Mouse (Mus musculus): ENCODE data around the gene Ciao2a. TPM values are rescaled to one million over a fixed set of nuclear protein-coding genes. Genes with fewer than 3 reads are reported as not detected.
A peak's percentile ranks its signal among the peaks of the same experiment; 100 is the strongest.

The Ciao2a gene
- polyA plus RNA-seq, 1 experiment from 2014 or later: 61.0 TPM

- no peak overlapping the region for H3K4me2 ChIP-seq (ENCODE audit: low read length)
- H3K27ac ChIP-seq (ENCODE audit: low read length): no peak overlapping the region
- H3K27me3 ChIP-seq (ENCODE audit: control insufficient read depth, insufficient read depth, low read depth, low read length): no peaks in the 10 kb centered on the region
- ATAC-seq: no peak
- no peaks in the 10 kb centered on the region for H3K4me1 ChIP-seq (ENCODE audit: control insufficient read depth, insufficient read depth, low read length)
- no peak overlapping the region for H3K9ac ChIP-seq (ENCODE audit: low read depth, low read length)
- H3K36me3 ChIP-seq (ENCODE audit: control insufficient read depth, insufficient read depth, low read length): no peaks in the 10 kb centered on the region
- no peak overlapping the region for H3K4me3 ChIP-seq (ENCODE audit: low read depth, low read length)
- no peaks in the 10 kb centered on the region for H3K9me3 ChIP-seq (replicated peaks; ENCODE audit: control insufficient read depth, low read length, poor library complexity, severe bottlenecking)
These were observed 19.7 kb downstream of the Ciao2a start for GRCm38 (mm10) chr9:66146141-66146540.

DNA sequence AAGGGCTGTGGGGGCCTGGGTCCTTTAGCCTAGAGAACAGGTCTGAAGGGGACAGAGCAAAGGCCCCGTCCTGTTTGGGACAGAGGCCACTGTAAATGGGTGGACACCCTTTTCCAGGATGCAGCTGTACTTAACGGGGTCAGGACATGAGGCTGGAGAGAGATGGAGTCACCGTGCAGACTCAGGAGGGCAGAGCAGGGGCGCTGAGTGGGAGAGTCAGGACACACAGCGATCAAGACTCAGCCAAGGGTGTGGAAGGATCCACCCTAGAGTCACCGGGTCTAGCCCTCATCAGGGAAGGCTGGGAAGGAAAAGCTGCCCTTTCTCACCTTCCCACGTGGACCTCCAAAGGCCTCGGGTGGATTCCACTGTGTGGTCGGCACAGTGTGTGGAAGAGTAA lies 25.6 kb downstream of the Ciao2a start:
- Histone ChIP-seq H3K27ac (ENCODE audit: low read length) (no peak overlapping the region), H3K4me1 (ENCODE audit: control insufficient read depth, insufficient read depth, low read length) (no peaks in the 10 kb centered on the region), H3K9ac (ENCODE audit: low read depth, low read length) (no peak overlapping the region), H3K27me3 (ENCODE audit: control insufficient read depth, insufficient read depth, low read depth, low read length) (peaks cover 2% of the 10 kb centered on the region; the same call in 1 of the 2 replicates), H3K36me3 (ENCODE audit: control insufficient read depth, insufficient read depth, low read length) (no peaks in the 10 kb centered on the region), H3K4me3 (ENCODE audit: low read depth, low read length) (no peak overlapping the region), H3K4me2 (ENCODE audit: low read length) (no peak overlapping the region), H3K9me3 (replicated peaks; ENCODE audit: control insufficient read depth, low read length, poor library complexity, severe bottlenecking) (no peaks in the 10 kb centered on the region)
- 68% methylated on average over 9 of the region's 9 CpGs for WGBS
- no peak for ATAC-seq

GRCm38 (mm10) chr9:66153594-66153993 lies 27.2 kb downstream of the Ciao2a start:
- 91% methylated on average over 6 of the region's 6 CpGs for WGBS
- no peaks in the 10 kb centered on the region for H3K36me3 ChIP-seq (ENCODE audit: control insufficient read depth, insufficient read depth, low read length)
- H3K4me1 ChIP-seq (ENCODE audit: control insufficient read depth, insufficient read depth, low read length): no peaks in the 10 kb centered on the region
- ATAC-seq: no peak
- H3K27me3 ChIP-seq (ENCODE audit: control insufficient read depth, insufficient read depth, low read depth, low read length): peaks cover 11% of the 10 kb centered on the region; the same call in 1 of the 2 replicates
- no peak overlapping the region for H3K9ac ChIP-seq (ENCODE audit: low read depth, low read length)
- no peak overlapping the region for H3K4me2 ChIP-seq (ENCODE audit: low read length)
- no peak overlapping the region for H3K4me3 ChIP-seq (ENCODE audit: low read depth, low read length)
- no peaks in the 10 kb centered on the region for H3K9me3 ChIP-seq (replicated peaks; ENCODE audit: control insufficient read depth, low read length, poor library complexity, severe bottlenecking)
- H3K27ac ChIP-seq (ENCODE audit: low read length): no peak overlapping the region

GRCm38 (mm10) chr9:66154013-66154412 lies 27.6 kb downstream of the Ciao2a start:
- Histone ChIP-seq H3K9me3 (replicated peaks; ENCODE audit: control insufficient read depth, low read length, poor library complexity, severe bottlenecking) (no peaks in the 10 kb centered on the region), H3K4me2 (ENCODE audit: low read length) (no peak overlapping the region), H3K4me3 (ENCODE audit: low read depth, low read length) (no peak overlapping the region), H3K36me3 (ENCODE audit: control insufficient read depth, insufficient read depth, low read length) (no peaks in the 10 kb centered on the region), H3K27ac (ENCODE audit: low read length) (no peak overlapping the region), H3K4me1 (ENCODE audit: control insufficient read depth, insufficient read depth, low read length) (no peaks in the 10 kb centered on the region), H3K9ac (ENCODE audit: low read depth, low read length) (no peak overlapping the region), H3K27me3 (ENCODE audit: control insufficient read depth, insufficient read depth, low read depth, low read length) (peaks cover 13% of the 10 kb centered on the region; the same call in 1 of the 2 replicates)
- 93% methylated on average over 9 of the region's 9 CpGs for WGBS
- no peak for ATAC-seq

DNA sequence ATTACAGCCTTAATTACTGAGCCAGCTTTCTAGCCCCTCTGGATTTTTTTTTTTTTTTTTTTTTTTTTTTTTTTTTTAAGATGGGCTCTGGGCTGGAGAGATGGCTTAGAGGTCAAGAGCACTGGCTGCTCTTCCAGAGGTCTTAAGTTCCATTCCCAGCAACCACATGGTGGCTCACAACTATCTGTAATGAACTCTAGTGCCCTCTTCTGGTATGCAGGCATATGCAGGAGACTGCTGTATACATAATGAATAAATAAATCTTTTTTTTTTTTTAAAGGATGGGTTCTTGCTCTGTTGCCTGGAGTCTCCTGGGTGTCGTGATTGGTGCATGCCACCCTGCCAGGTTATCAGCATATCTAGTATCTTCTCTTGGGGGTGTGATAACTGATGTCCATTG lies 29.1 kb downstream of the Ciao2a start:
- Histone ChIP-seq H3K36me3 (ENCODE audit: control insufficient read depth, insufficient read depth, low read length) (no peaks in the 10 kb centered on the region), H3K4me1 (ENCODE audit: control insufficient read depth, insufficient read depth, low read length) (no peaks in the 10 kb centered on the region), H3K4me3 (ENCODE audit: low read depth, low read length) (no peak overlapping the region), H3K27me3 (ENCODE audit: control insufficient read depth, insufficient read depth, low read depth, low read length) (peaks cover 13% of the 10 kb centered on the region; the same call in 1 of the 2 replicates), H3K9me3 (replicated peaks; ENCODE audit: control insufficient read depth, low read length, poor library complexity, severe bottlenecking) (no peaks in the 10 kb centered on the region), H3K27ac (ENCODE audit: low read length) (no peak overlapping the region), H3K9ac (ENCODE audit: low read depth, low read length) (no peak overlapping the region), H3K4me2 (ENCODE audit: low read length) (no peak overlapping the region)
- WGBS: 96% methylated on average over 1 of the region's 1 CpGs
- ATAC-seq: no peak

DNA sequence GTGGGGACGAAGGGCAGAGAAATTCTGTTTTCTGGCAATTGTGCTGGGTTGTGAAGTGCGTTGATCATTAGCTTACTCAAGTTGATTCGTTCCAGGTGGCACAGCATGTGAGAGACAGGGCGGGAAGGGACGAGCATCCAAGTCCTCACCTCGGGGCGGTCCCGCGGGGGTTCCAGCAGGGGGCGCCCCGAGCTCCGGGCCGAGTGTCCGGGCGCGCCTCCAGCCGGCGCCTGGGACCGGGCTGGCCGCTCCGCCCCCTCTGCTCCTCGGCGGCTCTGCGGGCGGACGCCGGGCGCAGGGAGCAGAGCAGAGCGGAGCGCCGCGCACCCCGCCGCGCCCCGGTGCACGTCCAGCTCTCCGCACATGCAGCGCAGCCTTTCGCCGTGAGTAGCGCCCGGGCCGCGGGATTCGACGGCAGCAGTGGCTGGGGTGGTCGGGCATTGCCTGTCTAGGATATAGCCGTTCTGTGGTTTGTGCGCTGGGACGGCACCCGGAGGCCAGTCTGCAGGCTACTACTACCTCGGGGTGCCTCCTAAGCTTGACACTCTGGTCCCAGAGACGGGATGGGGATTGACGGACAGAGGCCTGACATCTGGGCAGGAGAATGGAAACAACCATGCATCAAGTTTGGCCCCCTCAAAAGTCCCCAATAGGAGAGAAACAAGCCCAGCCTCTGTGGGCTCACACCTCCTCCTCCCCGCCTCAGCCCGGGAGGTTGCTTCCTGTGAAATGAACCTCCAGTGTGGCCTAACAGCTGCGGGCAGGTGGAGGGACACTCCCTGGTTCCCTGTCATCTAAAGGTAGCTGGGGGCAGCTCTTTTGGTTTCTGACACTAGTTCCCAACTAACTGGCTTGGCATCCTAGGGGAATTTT lies 31.8 kb downstream of the Ciao2a start, which contains the start of gene Dapk2:
Gene Dapk2, plus strand, starts transcription at position 266 of the 873 bp plus-strand sequence.
- H3K27me3 ChIP-seq (ENCODE audit: control insufficient read depth, insufficient read depth, low read depth, low read length): peaks cover 13% of the 10 kb centered on the region; the same call in 1 of the 2 replicates
- peak within 1 kb of the TSS; percentile 30 for H3K4me3 ChIP-seq (ENCODE audit: low read depth, low read length)
- H3K36me3 ChIP-seq (ENCODE audit: control insufficient read depth, insufficient read depth, low read length): no peaks in the 10 kb centered on the region
- no peak within 1 kb of the TSS for H3K9ac ChIP-seq (ENCODE audit: low read depth, low read length)
- 3% methylated on average over 58 of the region's 58 CpGs for WGBS
- no peaks in the 10 kb centered on the region for H3K4me1 ChIP-seq (ENCODE audit: control insufficient read depth, insufficient read depth, low read length)
- no peak within 1 kb of the TSS for H3K27ac ChIP-seq (ENCODE audit: low read length)
- peak within 1 kb of the TSS; percentile 37 for H3K4me2 ChIP-seq (ENCODE audit: low read length)
- peak; percentile 36; the same call in 1 of the 2 replicates for ATAC-seq
- no peaks in the 10 kb centered on the region for H3K9me3 ChIP-seq (replicated peaks; ENCODE audit: control insufficient read depth, low read length, poor library complexity, severe bottlenecking)

DNA sequence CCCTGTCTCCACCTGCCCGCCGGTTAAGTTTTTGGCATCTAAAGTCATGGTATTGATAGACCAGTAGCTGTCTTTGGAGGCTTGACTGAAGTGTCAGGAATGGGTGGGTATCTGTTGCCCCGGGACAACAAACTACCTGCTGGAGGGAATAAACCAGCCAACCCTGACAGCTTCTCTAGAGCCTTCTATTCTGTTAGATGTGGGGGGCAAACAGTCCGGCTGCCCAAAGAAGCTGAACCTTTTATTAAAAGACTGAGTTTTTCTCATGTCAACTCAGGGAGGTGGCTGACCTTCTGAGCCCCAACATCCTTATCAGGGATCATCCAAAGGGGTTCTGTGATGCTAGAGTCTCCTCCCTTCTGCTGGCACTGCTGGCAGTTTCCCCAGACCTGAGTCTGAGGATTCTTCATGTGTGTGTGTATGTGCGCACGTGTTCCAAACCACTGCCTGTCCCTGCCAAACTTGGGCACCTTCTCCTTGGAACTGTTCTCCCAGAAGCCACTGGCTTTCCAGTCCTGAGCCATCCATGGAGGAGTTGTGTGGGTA lies 32.5 kb downstream of the Ciao2a start:
- H3K9me3 ChIP-seq (replicated peaks; ENCODE audit: control insufficient read depth, low read length, poor library complexity, severe bottlenecking): no peaks in the 10 kb centered on the region
- no peak overlapping the region for H3K27ac ChIP-seq (ENCODE audit: low read length)
- WGBS: 84% methylated on average over 6 of the region's 6 CpGs
- no peaks in the 10 kb centered on the region for H3K4me1 ChIP-seq (ENCODE audit: control insufficient read depth, insufficient read depth, low read length)
- no peak overlapping the region for H3K4me3 ChIP-seq (ENCODE audit: low read depth, low read length)
- H3K27me3 ChIP-seq (ENCODE audit: control insufficient read depth, insufficient read depth, low read depth, low read length): peaks cover 13% of the 10 kb centered on the region; the same call in 1 of the 2 replicates
- no peak overlapping the region for H3K4me2 ChIP-seq (ENCODE audit: low read length)
- no peaks in the 10 kb centered on the region for H3K36me3 ChIP-seq (ENCODE audit: control insufficient read depth, insufficient read depth, low read length)
- no peak for ATAC-seq
- H3K9ac ChIP-seq (ENCODE audit: low read depth, low read length): no peak overlapping the region

DNA sequence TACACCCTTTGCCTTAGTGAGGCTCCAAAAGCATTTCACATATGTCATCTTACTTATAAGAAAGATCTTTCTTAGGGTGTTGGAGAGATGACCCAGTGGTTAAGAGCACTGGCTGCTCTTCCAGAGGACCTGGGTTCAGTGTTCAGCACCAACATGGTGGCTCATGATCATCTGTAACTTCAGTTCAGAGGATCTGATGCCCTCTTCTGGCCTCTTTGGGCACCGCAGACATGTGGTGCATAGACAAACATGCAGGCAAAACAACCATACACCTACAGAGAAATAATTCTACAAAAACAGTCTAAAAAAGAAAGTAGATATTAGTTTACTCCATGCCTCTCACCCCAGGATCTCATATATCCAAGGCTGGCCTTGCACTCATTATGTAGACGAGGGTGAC lies 33.7 kb downstream of the Ciao2a start:
- H3K9ac ChIP-seq (ENCODE audit: low read depth, low read length): no peak overlapping the region
- peaks cover 13% of the 10 kb centered on the region; the same call in 1 of the 2 replicates for H3K27me3 ChIP-seq (ENCODE audit: control insufficient read depth, insufficient read depth, low read depth, low read length)
- H3K4me2 ChIP-seq (ENCODE audit: low read length): no peak overlapping the region
- H3K4me1 ChIP-seq (ENCODE audit: control insufficient read depth, insufficient read depth, low read length): no peaks in the 10 kb centered on the region
- H3K36me3 ChIP-seq (ENCODE audit: control insufficient read depth, insufficient read depth, low read length): no peaks in the 10 kb centered on the region
- no peak overlapping the region for H3K27ac ChIP-seq (ENCODE audit: low read length)
- no peak overlapping the region for H3K4me3 ChIP-seq (ENCODE audit: low read depth, low read length)
- WGBS: 95% methylated on average over 2 of the region's 2 CpGs
- H3K9me3 ChIP-seq (replicated peaks; ENCODE audit: control insufficient read depth, low read length, poor library complexity, severe bottlenecking): no peaks in the 10 kb centered on the region
- no peak for ATAC-seq

DNA sequence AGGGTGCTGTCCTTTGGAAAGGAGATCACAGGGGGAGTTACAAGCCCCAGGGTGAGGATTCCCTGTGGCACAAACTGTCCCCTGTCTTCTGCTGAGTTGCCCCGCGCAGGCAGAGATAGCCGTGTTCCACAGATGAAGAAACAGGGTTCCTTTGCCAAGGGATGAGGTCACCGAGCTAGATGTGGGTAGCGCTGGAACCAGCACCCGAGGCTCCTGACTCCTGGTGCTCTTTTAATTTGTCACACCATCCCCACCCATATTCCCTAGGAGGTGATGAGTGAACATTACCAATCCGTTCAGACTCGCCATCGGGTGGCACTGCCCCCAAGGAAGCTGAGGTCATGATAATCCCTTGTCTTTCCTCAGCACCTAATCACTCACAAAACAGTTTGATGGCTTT lies 36.6 kb downstream of the Ciao2a start:
- 86% methylated on average over 9 of the region's 9 CpGs for WGBS
- no peak overlapping the region for H3K27ac ChIP-seq (ENCODE audit: low read length)
- no peak overlapping the region for H3K9ac ChIP-seq (ENCODE audit: low read depth, low read length)
- peaks cover 6% of the 10 kb centered on the region; the same call in 1 of the 2 replicates for H3K27me3 ChIP-seq (ENCODE audit: control insufficient read depth, insufficient read depth, low read depth, low read length)
- H3K36me3 ChIP-seq (ENCODE audit: control insufficient read depth, insufficient read depth, low read length): no peaks in the 10 kb centered on the region
- H3K9me3 ChIP-seq (replicated peaks; ENCODE audit: control insufficient read depth, low read length, poor library complexity, severe bottlenecking): no peaks in the 10 kb centered on the region
- H3K4me1 ChIP-seq (ENCODE audit: control insufficient read depth, insufficient read depth, low read length): no peaks in the 10 kb centered on the region
- ATAC-seq: no peak
- H3K4me2 ChIP-seq (ENCODE audit: low read length): no peak overlapping the region
- H3K4me3 ChIP-seq (ENCODE audit: low read depth, low read length): no peak overlapping the region

Measured in midbrain, embryonic 16.5 days (tissue).